Mouse (Mus musculus): ENCODE results near the gene H2al1k.
A peak's percentile ranks its signal among the peaks of the same experiment; 100 is the strongest.
"Not testable (repeated sequence)": the region's sequence is repeated elsewhere in the genome, so short reads cannot be mapped to it uniquely, and the experiment has no call there.

Gene H2al1k

GRCm38 (mm10) chrX:9350327-9350726 lies at the start of gene H2al1k:
H2al1k (plus strand) TSS chrX:9350627.
- not testable (repeated sequence) for DNase-seq (ENCODE audit: low read depth, low spot score)

GRCm38 (mm10) chrX:9302791-9303190 lies 47.6 kb upstream of the H2al1k start:
- no peak for DNase-seq (ENCODE audit: low read depth, low spot score)

- DNase-seq (ENCODE audit: low read depth, low spot score): no peak
Observed at GRCm38 (mm10) chrX:9303455-9303854, 47.0 kb upstream of the H2al1k start.

- not testable (repeated sequence) for DNase-seq (ENCODE audit: low read depth, low spot score)
Observed at GRCm38 (mm10) chrX:9316457-9316856, 34.0 kb upstream of the H2al1k start.

GRCm38 (mm10) chrX:9327954-9328353 lies 22.5 kb upstream of the H2al1k start:
- DNase-seq (ENCODE audit: low read depth, low spot score): not testable (repeated sequence)

- not testable (repeated sequence) for DNase-seq (ENCODE audit: low read depth, low spot score)
Observed at GRCm38 (mm10) chrX:9332366-9332962, 18.0 kb upstream of the H2al1k start.

- DNase-seq (ENCODE audit: low read depth, low spot score): not testable (repeated sequence)
Observed at GRCm38 (mm10) chrX:9333035-9333434, 17.4 kb upstream of the H2al1k start.

- DNase-seq (ENCODE audit: low read depth, low spot score): not testable (repeated sequence)
Observed at GRCm38 (mm10) chrX:9334996-9335395, 15.4 kb upstream of the H2al1k start.

GRCm38 (mm10) chrX:9374012-9374411 lies 23.6 kb downstream of the H2al1k start:
- DNase-seq (ENCODE audit: low read depth, low spot score): peak; percentile 27

- DNase-seq (ENCODE audit: low read depth, low spot score): not testable (repeated sequence)
Observed at GRCm38 (mm10) chrX:9375927-9376326, 25.5 kb downstream of the H2al1k start.

All from A20 (cell line).